Mouse (Mus musculus) stomach, embryonic 16.5 days (tissue): ENCODE measurements around the gene Ddx50. TPM values are rescaled to one million over a fixed set of nuclear protein-coding genes. Genes with fewer than 3 reads are reported as not detected.

Experiments
- ATAC-seq: fragments of 200-750 bp; cut with Nextera tagmentation; 2 replicates; pipeline ENCODE4 v1.8.0; 2017; ENCODE audit warnings: moderate number of reproducible peaks, moderate TSS enrichment; ENCODE audit not compliant: insufficient read depth, low FRiP score
- H3K27ac ChIP-seq: fragments of 300-500 bp; sonication (generic); 2 replicates; pipeline ENCODE4 v1.5.1; 2014; ENCODE audit warnings: low read length
- H3K27me3 ChIP-seq: fragments of 300-500 bp; sonication (generic); 2 replicates; pipeline ENCODE4 v1.6.1; 2014; ENCODE audit warnings: low read length, control low read depth, mixed read lengths; ENCODE audit not compliant: control insufficient read depth, insufficient read depth
- H3K36me3 ChIP-seq: fragments of 300-500 bp; sonication (generic); 2 replicates; pipeline ENCODE4 v1.6.1; 2014; ENCODE audit warnings: low read length; ENCODE audit not compliant: control insufficient read depth, insufficient read depth
- H3K4me1 ChIP-seq: fragments of 300-500 bp; sonication (generic); 2 replicates; pipeline ENCODE4 v1.6.1; 2014; ENCODE audit warnings: low read length, control low read depth, mixed read lengths; ENCODE audit not compliant: control insufficient read depth, insufficient read depth
- H3K4me2 ChIP-seq: fragments of 300-500 bp; sonication (generic); 2 replicates; pipeline ENCODE4 v1.6.1; 2014; ENCODE audit warnings: low read depth, low read length, mixed read lengths
- H3K4me3 ChIP-seq: fragments of 300-500 bp; sonication (generic); replicated peaks from 2 replicates; pipeline ENCODE4 v1.5.1; 2014; ENCODE audit warnings: mild to moderate bottlenecking, low read length
- H3K9ac ChIP-seq: fragments of 300-500 bp; sonication (generic); 2 replicates; pipeline ENCODE4 v1.6.1; 2014; ENCODE audit warnings: low read length
- H3K9me3 ChIP-seq: fragments of 300-500 bp; sonication (generic); replicated peaks from 2 replicates; pipeline ENCODE4 v1.6.1; 2016; ENCODE audit warnings: low read length, control low read depth; ENCODE audit not compliant: control insufficient read depth
- WGBS: fragments of 180-500 bp; shearing (Covaris S2); extraction: QIAGEN DNeasy Blood & Tissue Kit; methylation state at CpG from one replicate; pipeline ENCODE4 v1.1.7; 2014; 5-methylcytosine and 5-hydroxymethylcytosine counted together
- polyA plus RNA-seq: library from polyadenylated mRNA; unstranded; fragments of >200 nt; fragmentation: Nextera tagmentation; extraction: Ambion mirVana; gene quantifications from 2 replicates; pipeline ENCODE4 v1.2.1, GENCODE M21; 2015

The Ddx50 gene
- 118 and 127 TPM in 2 replicates for polyA plus RNA-seq

GRCm38 (mm10) chr10:62650881-62651810 lies at the start of gene Ddx50:
Gene Ddx50 (minus strand): TSS chr10:62651218.
- Histone ChIP-seq H3K9ac (peak within 1 kb of the TSS; percentile 92), H3K36me3 (0 out of 2 replicates have a peak, but pooled peaks cover 6% of the 10 kb centered on the region), H3K4me2 (peak within 1 kb of the TSS; percentile 80), H3K4me1 (peaks cover 9% of the 10 kb centered on the region), H3K27ac (peak within 1 kb of the TSS; percentile 91), H3K9me3 (no peaks in the 10 kb centered on the region), H3K4me3 (peak within 1 kb of the TSS; percentile 82), H3K27me3 (no peaks in the 10 kb centered on the region)
- peak; percentile 99 for ATAC-seq
- under 1% methylated on average over 86 of the region's 89 CpGs for WGBS

GRCm38 (mm10) chr10:62692771-62693170 lies 41.8 kb upstream of the Ddx50 start:
- H3K4me3 ChIP-seq, result no peak overlapping the region
- no peaks in the 10 kb centered on the region for H3K27me3 ChIP-seq
- H3K9me3 ChIP-seq, result no peaks in the 10 kb centered on the region
- no peaks in the 10 kb centered on the region for H3K36me3 ChIP-seq
- 48% methylated on average over 8 of the region's 8 CpGs for WGBS
- no peak overlapping the region for H3K9ac ChIP-seq
- no peaks in the 10 kb centered on the region for H3K4me1 ChIP-seq
- no peak for ATAC-seq
- no peak overlapping the region for H3K4me2 ChIP-seq
- no peak overlapping the region for H3K27ac ChIP-seq

- Histone ChIP-seq H3K4me2 (no peak overlapping the region), H3K4me3 (no peak overlapping the region), H3K36me3 (no peaks in the 10 kb centered on the region), H3K9me3 (no peaks in the 10 kb centered on the region), H3K27ac (no peak overlapping the region), H3K4me1 (no peaks in the 10 kb centered on the region), H3K27me3 (no peaks in the 10 kb centered on the region), H3K9ac (no peak overlapping the region)
- no peak for ATAC-seq
- 69% methylated on average over 3 of the region's 3 CpGs for WGBS
Measured at GRCm38 (mm10) chr10:62692244-62692643, 41.2 kb upstream of the Ddx50 start.

GRCm38 (mm10) chr10:62687032-62687674 lies 36.1 kb upstream of the Ddx50 start:
- H3K9ac ChIP-seq, result no peak overlapping the region
- H3K4me2 ChIP-seq, result no peak overlapping the region
- WGBS, result 74% methylated on average over 15 of the region's 15 CpGs
- H3K27me3 ChIP-seq, result no peaks in the 10 kb centered on the region
- no peaks in the 10 kb centered on the region for H3K9me3 ChIP-seq
- ATAC-seq, result no peak
- no peak overlapping the region for H3K4me3 ChIP-seq
- no peaks in the 10 kb centered on the region for H3K4me1 ChIP-seq
- no peaks in the 10 kb centered on the region for H3K36me3 ChIP-seq
- no peak overlapping the region for H3K27ac ChIP-seq

- H3K27ac ChIP-seq, result no peak overlapping the region
- H3K27me3 ChIP-seq, result no peaks in the 10 kb centered on the region
- no peaks in the 10 kb centered on the region for H3K4me1 ChIP-seq
- no peak overlapping the region for H3K4me2 ChIP-seq
- no peak for ATAC-seq
- no peak overlapping the region for H3K9ac ChIP-seq
- peaks cover 7% of the 10 kb centered on the region; the same call in 1 of the 2 replicates for H3K9me3 ChIP-seq
- 51% methylated on average over 5 of the region's 5 CpGs for WGBS
- no peaks in the 10 kb centered on the region for H3K36me3 ChIP-seq
- no peak overlapping the region for H3K4me3 ChIP-seq
Measured at GRCm38 (mm10) chr10:62683043-62683442, 32.0 kb upstream of the Ddx50 start.

- Histone ChIP-seq H3K27ac (no peak overlapping the region), H3K9ac (no peak overlapping the region), H3K4me2 (no peak overlapping the region), H3K27me3 (no peaks in the 10 kb centered on the region), H3K4me3 (no peak overlapping the region), H3K4me1 (no peaks in the 10 kb centered on the region), H3K36me3 (no peaks in the 10 kb centered on the region), H3K9me3 (peaks cover 7% of the 10 kb centered on the region; the same call in 1 of the 2 replicates)
- WGBS, result 86% methylated on average over 1 of the region's 1 CpGs
- no peak for ATAC-seq
Measured at GRCm38 (mm10) chr10:62679833-62680232, 28.8 kb upstream of the Ddx50 start.

GRCm38 (mm10) chr10:62677329-62677728 lies 26.3 kb upstream of the Ddx50 start:
- H3K27ac ChIP-seq, result no peak overlapping the region
- no peak for ATAC-seq
- no peak overlapping the region for H3K9ac ChIP-seq

GRCm38 (mm10) chr10:62676196-62676595 lies 25.2 kb upstream of the Ddx50 start:
- peaks cover 7% of the 10 kb centered on the region; the same call in 1 of the 2 replicates for H3K9me3 ChIP-seq
- no peak overlapping the region for H3K27ac ChIP-seq
- 75% methylated on average over 6 of the region's 6 CpGs for WGBS
- ATAC-seq, result no peak
- H3K4me2 ChIP-seq, result no peak overlapping the region
- H3K4me3 ChIP-seq, result no peak overlapping the region
- no peaks in the 10 kb centered on the region for H3K4me1 ChIP-seq
- H3K9ac ChIP-seq, result no peak overlapping the region
- H3K36me3 ChIP-seq, result no peaks in the 10 kb centered on the region
- no peaks in the 10 kb centered on the region for H3K27me3 ChIP-seq

More at GRCm38 (mm10) chr10:62677329-62677728, 26.3 kb upstream of the Ddx50 start:
- no peak overlapping the region for H3K4me3 ChIP-seq
- no peaks in the 10 kb centered on the region for H3K36me3 ChIP-seq
- 82% methylated on average over 5 of the region's 5 CpGs for WGBS
- H3K4me1 ChIP-seq, result no peaks in the 10 kb centered on the region
- no peak overlapping the region for H3K4me2 ChIP-seq
- no peaks in the 10 kb centered on the region for H3K27me3 ChIP-seq
- peaks cover 7% of the 10 kb centered on the region; the same call in 1 of the 2 replicates for H3K9me3 ChIP-seq

- Histone ChIP-seq H3K27ac (no peak overlapping the region), H3K4me1 (no peaks in the 10 kb centered on the region), H3K9ac (no peak overlapping the region), H3K9me3 (no peaks in the 10 kb centered on the region), H3K4me2 (no peak overlapping the region), H3K36me3 (no peaks in the 10 kb centered on the region), H3K4me3 (no peak overlapping the region), H3K27me3 (no peaks in the 10 kb centered on the region)
- 100% methylated on average over 2 of the region's 2 CpGs for WGBS
- ATAC-seq, result no peak
Measured at GRCm38 (mm10) chr10:62672359-62672758, 21.3 kb upstream of the Ddx50 start.
